Mouse (Mus musculus): ENCODE data around the gene Chst11. TPM values are rescaled to one million over a fixed set of nuclear protein-coding genes. Genes with fewer than 3 reads are reported as not detected.

Chst11 gene
- polyA plus RNA-seq, 1 experiment: 5.2 TPM

GRCm38 (mm10) chr10:83139276-83139675 is 154.0 kb downstream of the Chst11 start:
- TF ChIP-seq EP300 (IDR thresholded peaks at IDR 0.05; ENCODE audit: insufficient read depth, low read depth, low read length): no peak
- no peak for TF ChIP-seq POLR2A (IDR thresholded peaks at IDR 0.05; ENCODE audit: insufficient read depth, low read length)
- no peak for TF ChIP-seq CTCF (IDR thresholded peaks at IDR 0.05; ENCODE audit: low read depth, low read length)
- Histone ChIP-seq H3K9me3 (replicated peaks; ENCODE audit: control insufficient read depth, insufficient read depth, low read length, poor library complexity, severe bottlenecking) (no peaks in the 10 kb centered on the region), H3K36me3 (ENCODE audit: control insufficient read depth, insufficient read depth, low read length, poor library complexity, severe bottlenecking) (no peaks in the 10 kb centered on the region), H3K9ac (ENCODE audit: low read depth, poor library complexity, severe bottlenecking) (no peak overlapping the region), H3K27ac (ENCODE audit: insufficient read depth, low read length) (no peak overlapping the region), H3K4me3 (ENCODE audit: low read depth, low read length) (no peak overlapping the region), H3K4me1 (ENCODE audit: control insufficient read depth, insufficient read depth, low read length) (no peaks in the 10 kb centered on the region), H3K27me3 (ENCODE audit: control insufficient read depth, insufficient read depth, low read length, poor library complexity, severe bottlenecking) (no peaks in the 10 kb centered on the region)

- TF ChIP-seq POLR2A (IDR thresholded peaks at IDR 0.05; ENCODE audit: insufficient read depth, low read length) (no peak), CTCF (IDR thresholded peaks at IDR 0.05; ENCODE audit: low read depth, low read length) (no peak), EP300 (IDR thresholded peaks at IDR 0.05; ENCODE audit: insufficient read depth, low read depth, low read length) (no peak)
- no peak overlapping the region for H3K4me3 ChIP-seq (ENCODE audit: low read depth, low read length)
- no peaks in the 10 kb centered on the region for H3K4me1 ChIP-seq (ENCODE audit: control insufficient read depth, insufficient read depth, low read length)
- no peak overlapping the region for H3K27ac ChIP-seq (ENCODE audit: insufficient read depth, low read length)
- H3K27me3 ChIP-seq (ENCODE audit: control insufficient read depth, insufficient read depth, low read length, poor library complexity, severe bottlenecking): no peaks in the 10 kb centered on the region
- H3K9me3 ChIP-seq (replicated peaks; ENCODE audit: control insufficient read depth, insufficient read depth, low read length, poor library complexity, severe bottlenecking): no peaks in the 10 kb centered on the region
- no peak overlapping the region for H3K9ac ChIP-seq (ENCODE audit: low read depth, poor library complexity, severe bottlenecking)
- H3K36me3 ChIP-seq (ENCODE audit: control insufficient read depth, insufficient read depth, low read length, poor library complexity, severe bottlenecking): no peaks in the 10 kb centered on the region
These were observed 155.1 kb downstream of the Chst11 start for GRCm38 (mm10) chr10:83140258-83140936.

GRCm38 (mm10) chr10:83141434-83141833 is 156.1 kb downstream of the Chst11 start:
- TF ChIP-seq CTCF (IDR thresholded peaks at IDR 0.05; ENCODE audit: low read depth, low read length) (no peak), POLR2A (IDR thresholded peaks at IDR 0.05; ENCODE audit: insufficient read depth, low read length) (no peak), EP300 (IDR thresholded peaks at IDR 0.05; ENCODE audit: insufficient read depth, low read depth, low read length) (no peak)
- no peak overlapping the region for H3K27ac ChIP-seq (ENCODE audit: insufficient read depth, low read length)
- no peaks in the 10 kb centered on the region for H3K36me3 ChIP-seq (ENCODE audit: control insufficient read depth, insufficient read depth, low read length, poor library complexity, severe bottlenecking)
- H3K9me3 ChIP-seq (replicated peaks; ENCODE audit: control insufficient read depth, insufficient read depth, low read length, poor library complexity, severe bottlenecking): no peaks in the 10 kb centered on the region
- H3K27me3 ChIP-seq (ENCODE audit: control insufficient read depth, insufficient read depth, low read length, poor library complexity, severe bottlenecking): no peaks in the 10 kb centered on the region
- no peaks in the 10 kb centered on the region for H3K4me1 ChIP-seq (ENCODE audit: control insufficient read depth, insufficient read depth, low read length)
- H3K9ac ChIP-seq (ENCODE audit: low read depth, poor library complexity, severe bottlenecking): no peak overlapping the region
- no peak overlapping the region for H3K4me3 ChIP-seq (ENCODE audit: low read depth, low read length)

GRCm38 (mm10) chr10:83143049-83143448 is 157.8 kb downstream of the Chst11 start:
- TF ChIP-seq EP300 (IDR thresholded peaks at IDR 0.05; ENCODE audit: insufficient read depth, low read depth, low read length) (no peak), CTCF (IDR thresholded peaks at IDR 0.05; ENCODE audit: low read depth, low read length) (no peak), POLR2A (IDR thresholded peaks at IDR 0.05; ENCODE audit: insufficient read depth, low read length) (no peak)
- H3K27me3 ChIP-seq (ENCODE audit: control insufficient read depth, insufficient read depth, low read length, poor library complexity, severe bottlenecking): no peaks in the 10 kb centered on the region

GRCm38 (mm10) chr10:83145836-83146235 is 160.5 kb downstream of the Chst11 start:
- TF ChIP-seq POLR2A (IDR thresholded peaks at IDR 0.05; ENCODE audit: insufficient read depth, low read length): no peak
- H3K4me1 ChIP-seq (ENCODE audit: control insufficient read depth, insufficient read depth, low read length): no peaks in the 10 kb centered on the region
- no peak overlapping the region for H3K9ac ChIP-seq (ENCODE audit: low read depth, poor library complexity, severe bottlenecking)
- H3K36me3 ChIP-seq (ENCODE audit: control insufficient read depth, insufficient read depth, low read length, poor library complexity, severe bottlenecking): no peaks in the 10 kb centered on the region
- no peak overlapping the region for H3K4me3 ChIP-seq (ENCODE audit: low read depth, low read length)
- no peaks in the 10 kb centered on the region for H3K27me3 ChIP-seq (ENCODE audit: control insufficient read depth, insufficient read depth, low read length, poor library complexity, severe bottlenecking)
- no peaks in the 10 kb centered on the region for H3K9me3 ChIP-seq (replicated peaks; ENCODE audit: control insufficient read depth, insufficient read depth, low read length, poor library complexity, severe bottlenecking)
- H3K27ac ChIP-seq (ENCODE audit: insufficient read depth, low read length): no peak overlapping the region

More at GRCm38 (mm10) chr10:83143049-83143448, 157.8 kb downstream of the Chst11 start:
- no peaks in the 10 kb centered on the region for H3K36me3 ChIP-seq (ENCODE audit: control insufficient read depth, insufficient read depth, low read length, poor library complexity, severe bottlenecking)
- H3K4me1 ChIP-seq (ENCODE audit: control insufficient read depth, insufficient read depth, low read length): no peaks in the 10 kb centered on the region
- H3K27ac ChIP-seq (ENCODE audit: insufficient read depth, low read length): no peak overlapping the region
- H3K9me3 ChIP-seq (replicated peaks; ENCODE audit: control insufficient read depth, insufficient read depth, low read length, poor library complexity, severe bottlenecking): no peaks in the 10 kb centered on the region
- no peak overlapping the region for H3K4me3 ChIP-seq (ENCODE audit: low read depth, low read length)
- H3K9ac ChIP-seq (ENCODE audit: low read depth, poor library complexity, severe bottlenecking): no peak overlapping the region

- Histone ChIP-seq H3K4me1 (ENCODE audit: control insufficient read depth, insufficient read depth, low read length) (no peaks in the 10 kb centered on the region), H3K9ac (ENCODE audit: low read depth, poor library complexity, severe bottlenecking) (no peak overlapping the region), H3K4me3 (ENCODE audit: low read depth, low read length) (no peak overlapping the region), H3K27ac (ENCODE audit: insufficient read depth, low read length) (no peak overlapping the region), H3K9me3 (replicated peaks; ENCODE audit: control insufficient read depth, insufficient read depth, low read length, poor library complexity, severe bottlenecking) (no peaks in the 10 kb centered on the region), H3K36me3 (ENCODE audit: control insufficient read depth, insufficient read depth, low read length, poor library complexity, severe bottlenecking) (no peaks in the 10 kb centered on the region), H3K27me3 (ENCODE audit: control insufficient read depth, insufficient read depth, low read length, poor library complexity, severe bottlenecking) (no peaks in the 10 kb centered on the region)
- TF ChIP-seq POLR2A (IDR thresholded peaks at IDR 0.05; ENCODE audit: insufficient read depth, low read length) (no peak), EP300 (IDR thresholded peaks at IDR 0.05; ENCODE audit: insufficient read depth, low read depth, low read length) (no peak), CTCF (IDR thresholded peaks at IDR 0.05; ENCODE audit: low read depth, low read length) (no peak)
These were observed 164.3 kb downstream of the Chst11 start for GRCm38 (mm10) chr10:83149342-83150178.

All from ES-Bruce4 (cell line).